20 mouse cellular contexts compared by ENCODE assay signal in genomic region chr11:56054439-56054838, GRCm38 (mm10). TPM values are rescaled to one million over a fixed set of nuclear protein-coding genes. Genes with fewer than 3 reads are reported as not detected.
DNase-seq lines count a peak whose midpoint lies in the region; ATAC-seq and TF ChIP-seq lines count a peak whose summit lies in the region.
"Had no signal": no experiment of that assay in that cellular context is flagged by ENCODE, and none has a peak within 500 bp of the region (broad histone marks: within the 10 kb centered on the region; RNA-seq: fewer than 3 reads in every experiment).

No protein-coding gene starts in this region.

- ATAC-seq in hindbrain, embryonic 16.5 days = peak; percentile 42
- ATAC-seq in liver, postnatal 0 days = no peak
- ATAC-seq: midbrain, embryonic 16.5 days had no signal

- no peak overlapping the region for H3K9ac ChIP-seq in hindbrain, embryonic 16.5 days (ENCODE audit: low read depth, low read length)
- no peak overlapping the region for H3K9ac ChIP-seq in liver, postnatal 0 days (replicated peaks)
- H3K9ac ChIP-seq: lung, embryonic 15.5 days had no signal

- no peak overlapping the region for H3K4me3 ChIP-seq in hindbrain, embryonic 16.5 days (ENCODE audit: low read length)
- H3K4me3 ChIP-seq in hindbrain, embryonic 10.5 days = no peak overlapping the region
- H3K4me3 ChIP-seq in liver, postnatal 0 days (ENCODE audit: low read depth, low read length) = no peak overlapping the region
- H3K4me3 ChIP-seq: gastrocnemius, adult 2 months; lung, embryonic 15.5 days had no signal

- no peaks in the 10 kb centered on the region for H3K36me3 ChIP-seq in hindbrain, embryonic 16.5 days (ENCODE audit: control insufficient read depth, insufficient read depth, low read length)
- H3K36me3 ChIP-seq in hindbrain, embryonic 10.5 days = no peaks in the 10 kb centered on the region
- no peaks in the 10 kb centered on the region for H3K36me3 ChIP-seq in liver, postnatal 0 days (replicated peaks; ENCODE audit: insufficient read depth, low read length)
- H3K36me3 ChIP-seq: G1E; lung, embryonic 15.5 days had no signal

- H3K4me2 ChIP-seq in hindbrain, embryonic 16.5 days (ENCODE audit: low read length) = no peak overlapping the region
- no peak overlapping the region for H3K4me2 ChIP-seq in liver, postnatal 0 days (ENCODE audit: low read depth, low read length)
- H3K4me2 ChIP-seq: lung, embryonic 15.5 days had no signal

- H3K27me3 ChIP-seq in hindbrain, embryonic 16.5 days (replicated peaks; ENCODE audit: control insufficient read depth, insufficient read depth, low read length) = no peaks in the 10 kb centered on the region
- no peaks in the 10 kb centered on the region for H3K27me3 ChIP-seq in hindbrain, embryonic 10.5 days (ENCODE audit: insufficient read depth, poor library complexity, severe bottlenecking)
- H3K27me3 ChIP-seq in liver, postnatal 0 days (ENCODE audit: insufficient read depth, low read length) = no peaks in the 10 kb centered on the region
- H3K27me3 ChIP-seq: lung, embryonic 15.5 days had no signal

- no peak for DNase-seq in hindbrain, embryonic 10.5 days (ENCODE audit: low spot score)
- DNase-seq in Muller cell, postnatal 12 days (ENCODE audit: inconsistent ontology term) = peak; percentile 21
- peak; percentile 81 for DNase-seq in brain, embryonic 14.5 days (ENCODE audit: low read depth)
- DNase-seq in cerebellum, postnatal 14 days = peak; percentile 44 to 65
- DNase-seq in retina, postnatal 1 day = no peak
- no peak for DNase-seq in spleen, postnatal 4 days (ENCODE audit: low spot score in 2 of 2)
- DNase-seq in liver, postnatal 0 days = no peak
- DNase-seq: adrenal gland, postnatal 25 days; gastrocnemius, adult 2 months; heart, adult 11 months; kidney, adult 8-10 months; kidney, postnatal 36 days; thymus, postnatal 25 days had no signal

- H3K27ac ChIP-seq in hindbrain, embryonic 16.5 days (ENCODE audit: low read depth, low read length) = no peak overlapping the region
- H3K27ac ChIP-seq in hindbrain, embryonic 10.5 days = no peak overlapping the region
- H3K27ac ChIP-seq in liver, postnatal 0 days (ENCODE audit: low read depth) = no peak overlapping the region
- H3K27ac ChIP-seq: gastrocnemius, adult 2 months; lung, embryonic 15.5 days had no signal

- no peak for TF ChIP-seq POLR2A in brain, embryonic 14.5 days (IDR thresholded peaks at IDR 0.05; ENCODE audit: borderline replicate concordance, extremely low read depth, insufficient read depth, insufficient read length, poor library complexity, severe bottlenecking)

- H3K9me3 ChIP-seq in hindbrain, embryonic 16.5 days (ENCODE audit: control insufficient read depth, low read length) = no peaks in the 10 kb centered on the region
- no peaks in the 10 kb centered on the region for H3K9me3 ChIP-seq in hindbrain, embryonic 10.5 days
- H3K9me3 ChIP-seq in liver, postnatal 0 days (ENCODE audit: low read length) = no peaks in the 10 kb centered on the region
- H3K9me3 ChIP-seq: lung, embryonic 15.5 days had no signal

- 54% methylated on average over 7 of the region's 7 CpGs for WGBS in hindbrain, embryonic 16.5 days
- 85% methylated on average over 7 of the region's 7 CpGs for whole genome bisulfite sequencing in hindbrain, embryonic 10.5 days
- 64% methylated on average over 7 of the region's 7 CpGs for WGBS in liver, postnatal 0 days (ENCODE audit: insufficient replicate concordance)

- no peaks in the 10 kb centered on the region for H3K4me1 ChIP-seq in hindbrain, embryonic 16.5 days (ENCODE audit: control insufficient read depth, insufficient read depth, low read depth, low read length)
- H3K4me1 ChIP-seq in hindbrain, embryonic 10.5 days (replicated peaks) = no peaks in the 10 kb centered on the region
- no peaks in the 10 kb centered on the region for H3K4me1 ChIP-seq in liver, postnatal 0 days (ENCODE audit: insufficient read depth)
- H3K4me1 ChIP-seq: lung, embryonic 15.5 days had no signal

- TF ChIP-seq CTCF in brain, embryonic 14.5 days (IDR thresholded peaks at IDR 0.05; ENCODE audit: borderline replicate concordance, extremely low read depth, insufficient read depth, insufficient read length) = no peak
- no peak for TF ChIP-seq CTCF in liver, postnatal 0 days (IDR thresholded peaks at IDR 0.05; ENCODE audit: low read depth)

- no peak for TF ChIP-seq EP300 in liver, postnatal 0 days (IDR thresholded peaks at IDR 0.05; ENCODE audit: low read depth)

RNA-seq across cellular contexts. Expression of gene Nmur2, which starts 13.6 kb away (rescaled TPM):
- 0.63 and 0.69 TPM in 2 replicates for polyA plus RNA-seq in hindbrain, embryonic 16.5 days (2015; fragmentation: Nextera tagmentation; extraction: Ambion mirVana)
- polyA plus RNA-seq in hindbrain, embryonic 10.5 days (2016; fragmentation: Nextera tagmentation; extraction: Ambion mirVana) = 0.05 TPM in 1 of 2 replicates, not detected in the other
- 0.24 and 0.25 TPM in 2 replicates for polyA plus RNA-seq in brain, embryonic 14.5 days (2012; rRNA removed)
- not detected in 2 replicates for polyA plus RNA-seq in liver, postnatal 0 days (2015; fragmentation: Nextera tagmentation; extraction: Ambion mirVana)
- polyA plus RNA-seq: G1E; heart, embryonic 14.5 days; liver, adult 2 months; neural tube, embryonic 11.5 days had no signal

Comparison
In these comparisons a context has a peak if more than half of its experiments do, and no peak if none do; other contexts are left out.
1. DNase-seq: peak in Muller cell, postnatal 12 days (single experiment), brain, embryonic 14.5 days (single experiment) and cerebellum, postnatal 14 days (2 of 2); none in hindbrain, embryonic 10.5 days (single experiment), retina, postnatal 1 day (single experiment), spleen, postnatal 4 days (0 of 2) and liver, postnatal 0 days (single experiment).